Mouse (Mus musculus) hindlimb bud, embryonic 11.5 days (tissue): ENCODE results near the gene Mycbp2.

ENCODE experiments used
- DNase-seq: peaks from one replicate; pipeline ENCODE4 v3.0.0-alpha.2; 2012; ENCODE audit warnings: low read depth, low spot score; ENCODE audit errors: extremely low spot score

Mycbp2 gene

GRCm38 (mm10) chr14:103077272-103078005 is 269.2 kb downstream of the Mycbp2 start:
- DNase-seq, result no peak

DNA sequence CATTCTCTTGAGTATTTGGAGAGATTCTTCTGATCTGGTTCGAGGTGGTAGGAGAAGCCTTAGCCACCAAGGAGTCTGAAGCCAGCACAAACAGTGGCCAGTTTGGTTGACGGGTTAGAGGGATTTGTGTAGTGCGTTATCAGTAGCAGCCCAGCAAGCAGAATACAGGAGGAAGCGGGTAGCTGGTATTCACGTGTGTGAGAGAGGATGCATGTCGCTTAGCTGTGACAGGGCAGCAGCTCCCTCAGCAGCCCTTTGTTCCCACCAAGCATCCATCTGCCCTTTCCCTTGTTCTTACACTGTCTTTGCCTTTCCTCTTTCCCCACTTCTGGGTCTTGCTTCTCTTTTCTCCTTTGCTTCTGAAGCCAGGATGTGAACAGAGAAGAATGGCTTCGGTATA is 271.4 kb downstream of the Mycbp2 start:
- DNase-seq, result no peak

- no peak for DNase-seq
Measured at GRCm38 (mm10) chr14:103073825-103074224, 272.8 kb downstream of the Mycbp2 start.

- no peak for DNase-seq
Measured at GRCm38 (mm10) chr14:103072731-103073130, 273.9 kb downstream of the Mycbp2 start.

GRCm38 (mm10) chr14:103071471-103071870 is 275.1 kb downstream of the Mycbp2 start:
- DNase-seq, result no peak

- DNase-seq, result no peak
Measured at GRCm38 (mm10) chr14:103070790-103071189, 275.8 kb downstream of the Mycbp2 start.

- DNase-seq, result peak; percentile 85
Measured at GRCm38 (mm10) chr14:103069864-103070611, 276.6 kb downstream of the Mycbp2 start, which contains the start of gene Cln5. Gene Cln5, plus strand, starts transcription at chr14:103070216.

- DNase-seq, result peak; percentile 2
Measured at GRCm38 (mm10) chr14:103069465-103069863, 277.1 kb downstream of the Mycbp2 start.

DNA sequence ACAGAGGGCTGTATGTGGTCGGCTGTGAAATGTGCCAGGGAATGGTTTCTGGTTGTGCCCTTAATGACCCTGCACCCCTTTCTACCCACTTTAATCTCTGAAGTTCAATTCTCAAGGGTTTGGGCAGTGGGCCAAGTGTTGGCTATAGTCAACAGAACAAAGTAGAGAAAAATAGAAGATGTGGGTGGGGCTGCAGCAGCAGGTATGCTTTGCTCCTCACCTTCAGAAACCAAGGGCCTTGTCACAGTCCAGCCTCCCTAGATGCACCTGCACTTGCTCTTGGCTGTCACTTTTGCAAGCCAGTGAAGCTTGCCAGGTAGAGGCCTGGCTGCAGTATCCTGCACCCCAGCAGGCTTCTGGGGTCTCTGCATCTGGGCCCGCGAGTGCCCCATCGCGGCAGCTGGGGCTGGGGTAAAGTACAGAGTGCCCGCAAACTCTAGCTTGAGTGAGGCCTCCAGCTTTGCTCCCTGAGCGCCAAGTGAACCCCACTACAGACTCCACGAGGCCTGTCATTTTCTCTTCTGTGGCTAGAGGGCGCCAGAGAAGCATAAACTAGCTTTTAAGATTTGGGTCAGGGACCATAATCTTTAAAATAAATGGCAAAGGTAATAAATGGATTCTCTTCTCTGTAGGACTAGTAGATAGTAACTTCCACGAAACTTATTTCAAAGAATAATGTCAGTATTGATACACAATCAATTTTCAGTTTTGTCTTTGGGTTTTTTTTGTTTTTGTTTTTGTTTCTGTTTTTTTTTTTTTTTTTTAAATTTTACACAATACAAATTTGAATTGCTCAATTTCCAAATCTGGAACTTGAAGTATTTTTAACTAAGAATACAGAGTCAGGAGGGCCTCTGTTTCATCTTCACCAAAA is 281.1 kb downstream of the Mycbp2 start:
- DNase-seq, result peak; percentile 53
